Mouse (Mus musculus) hindbrain, embryonic 14.5 days (tissue): ENCODE measurements at regions not wholly inside any gene's neighbourhood (a gene's known extent, or its start where the extent isn't known, plus 50 kb on each side); places are given as distances from the start of the nearest gene placed in this dataset.

ENCODE experiments used
- ATAC-seq: fragments of 200-750 bp; cut with Nextera tagmentation; 2 replicates; pipeline ENCODE4 v1.8.0; 2017; ENCODE audit warnings: moderate number of reproducible peaks, mild to moderate bottlenecking, moderate TSS enrichment, moderate library complexity; ENCODE audit not compliant: low FRiP score
- DNase-seq: peaks from one replicate; pipeline ENCODE4 v3.0.0-alpha.2; 2015; ENCODE audit warnings: low spot score
- H3K27ac ChIP-seq: fragments of 300-500 bp; sonication (generic); 2 replicates; pipeline ENCODE4 v1.5.1; 2014; ENCODE audit warnings: mild to moderate bottlenecking, moderate library complexity
- H3K27me3 ChIP-seq: fragments of 300-500 bp; sonication (generic); 2 replicates; pipeline ENCODE4 v1.6.1; 2014; ENCODE audit warnings: mild to moderate bottlenecking, low read length, mixed read lengths; ENCODE audit not compliant: control insufficient read depth, insufficient read depth
- H3K36me3 ChIP-seq: fragments of 300-500 bp; sonication (generic); replicated peaks from 2 replicates; pipeline ENCODE4 v1.6.1; 2014; ENCODE audit not compliant: control insufficient read depth, insufficient read depth
- H3K4me1 ChIP-seq: fragments of 300-500 bp; sonication (generic); replicated peaks from 2 replicates; pipeline ENCODE4 v1.6.1; 2014; ENCODE audit warnings: antibody characterized with exemption, low read length, mixed read lengths; ENCODE audit not compliant: control insufficient read depth, insufficient read depth
- H3K4me2 ChIP-seq: fragments of 300-500 bp; sonication (generic); replicated peaks from 2 replicates; pipeline ENCODE4 v1.6.1; 2014; ENCODE audit warnings: mild to moderate bottlenecking, moderate library complexity
- H3K4me3 ChIP-seq: fragments of 300-500 bp; sonication (generic); replicated peaks from 2 replicates; pipeline ENCODE4 v1.5.1; 2014; ENCODE audit warnings: mild to moderate bottlenecking, low read length
- H3K9ac ChIP-seq: fragments of 300-500 bp; sonication (generic); 2 replicates; pipeline ENCODE4 v1.6.1; 2014
- H3K9me3 ChIP-seq: fragments of 300-500 bp; sonication (generic); 2 replicates; pipeline ENCODE4 v1.6.1; 2016; ENCODE audit warnings: low read length; ENCODE audit not compliant: control insufficient read depth
- WGBS: fragments of 180-500 bp; shearing (Covaris S2); extraction: QIAGEN DNeasy Blood & Tissue Kit; methylation state at CpG from one replicate; pipeline ENCODE4 v1.1.7; 2014; 5-methylcytosine and 5-hydroxymethylcytosine counted together

- WGBS: 46% methylated on average over 15 of the region's 15 CpGs
- no peak for DNase-seq
- H3K4me3 ChIP-seq: no peak overlapping the region
These were observed 192.7 kb upstream of the Pabpc6 start for GRCm38 (mm10) chr17:9861923-9862854.

GRCm38 (mm10) chr17:9861346-9861745 is 191.8 kb upstream of the Pabpc6 start:
- Histone ChIP-seq H3K9ac (no peak overlapping the region), H3K4me2 (no peak overlapping the region), H3K27ac (peak overlapping the region; percentile 74), H3K4me3 (no peak overlapping the region), H3K4me1 (peaks cover 10% of the 10 kb centered on the region; the same call in 1 of the 2 replicates), H3K36me3 (no peaks in the 10 kb centered on the region), H3K27me3 (no peaks in the 10 kb centered on the region), H3K9me3 (peaks cover 11% of the 10 kb centered on the region)
- WGBS: 70% methylated on average over 6 of the region's 6 CpGs
- ATAC-seq (no peak), DNase-seq (no peak)

More at GRCm38 (mm10) chr17:9861923-9862854, 192.7 kb upstream of the Pabpc6 start:
- peaks cover 10% of the 10 kb centered on the region; the same call in 1 of the 2 replicates for H3K4me1 ChIP-seq
- no peak overlapping the region; the same call in 1 of the 2 replicates for H3K4me2 ChIP-seq
- H3K36me3 ChIP-seq: no peaks in the 10 kb centered on the region
- H3K27ac ChIP-seq: peak overlapping the region; percentile 74
- ATAC-seq: no peak
- no peak overlapping the region for H3K9ac ChIP-seq
- H3K27me3 ChIP-seq: no peaks in the 10 kb centered on the region
- peaks cover 3% of the 10 kb centered on the region; the same call in 1 of the 2 replicates for H3K9me3 ChIP-seq

GRCm38 (mm10) chr17:9848559-9849357 is 179.2 kb upstream of the Pabpc6 start:
- DNase-seq (no peak), ATAC-seq (peak; percentile 92; the same call in 1 of the 2 replicates)
- Histone ChIP-seq H3K9ac (no peak overlapping the region), H3K9me3 (no peaks in the 10 kb centered on the region), H3K27ac (peak overlapping the region; percentile 40; the same call in 1 of the 2 replicates), H3K36me3 (no peaks in the 10 kb centered on the region), H3K4me2 (no peak overlapping the region), H3K27me3 (no peaks in the 10 kb centered on the region), H3K4me3 (no peak overlapping the region), H3K4me1 (no peaks in the 10 kb centered on the region; the same call in 1 of the 2 replicates)
- 21% methylated on average over 9 of the region's 9 CpGs for WGBS

- 69% methylated on average over 4 of the region's 4 CpGs for WGBS
- peak overlapping the region; percentile 23; the same call in 1 of the 2 replicates for H3K27ac ChIP-seq
- ATAC-seq: no peak
These were observed 176.0 kb upstream of the Pabpc6 start for GRCm38 (mm10) chr17:9845451-9846075.

GRCm38 (mm10) chr17:9841103-9841502 is 171.6 kb upstream of the Pabpc6 start:
- Histone ChIP-seq H3K27ac (no peak overlapping the region), H3K9me3 (no peaks in the 10 kb centered on the region; the same call in 1 of the 2 replicates), H3K4me3 (no peak overlapping the region), H3K4me2 (no peak overlapping the region), H3K36me3 (no peaks in the 10 kb centered on the region), H3K4me1 (no peaks in the 10 kb centered on the region), H3K27me3 (no peaks in the 10 kb centered on the region), H3K9ac (no peak overlapping the region)
- WGBS: 87% methylated on average over 2 of the region's 2 CpGs
- DNase-seq: no peak
- no peak for ATAC-seq

More at GRCm38 (mm10) chr17:9845451-9846075, 176.0 kb upstream of the Pabpc6 start:
- Histone ChIP-seq H3K36me3 (no peaks in the 10 kb centered on the region), H3K9ac (no peak overlapping the region), H3K9me3 (no peaks in the 10 kb centered on the region; the same call in 1 of the 2 replicates), H3K27me3 (no peaks in the 10 kb centered on the region), H3K4me2 (no peak overlapping the region), H3K4me1 (no peaks in the 10 kb centered on the region; the same call in 1 of the 2 replicates), H3K4me3 (no peak overlapping the region)
- no peak for DNase-seq

GRCm38 (mm10) chr17:9839256-9839655 is 169.7 kb upstream of the Pabpc6 start:
- WGBS: 85% methylated on average over 7 of the region's 7 CpGs
- DNase-seq: no peak
- no peaks in the 10 kb centered on the region for H3K36me3 ChIP-seq
- H3K4me3 ChIP-seq: no peak overlapping the region
- H3K9me3 ChIP-seq: no peaks in the 10 kb centered on the region; the same call in 1 of the 2 replicates
- no peaks in the 10 kb centered on the region for H3K27me3 ChIP-seq
- H3K9ac ChIP-seq: no peak overlapping the region
- no peak for ATAC-seq
- no peak overlapping the region for H3K4me2 ChIP-seq
- H3K4me1 ChIP-seq: no peaks in the 10 kb centered on the region
- H3K27ac ChIP-seq: no peak overlapping the region

- Histone ChIP-seq H3K9ac (no peak overlapping the region), H3K4me2 (no peak overlapping the region), H3K27ac (no peak overlapping the region), H3K4me3 (no peak overlapping the region), H3K9me3 (no peaks in the 10 kb centered on the region; the same call in 1 of the 2 replicates), H3K36me3 (no peaks in the 10 kb centered on the region), H3K4me1 (no peaks in the 10 kb centered on the region), H3K27me3 (no peaks in the 10 kb centered on the region)
- 73% methylated on average over 7 of the region's 7 CpGs for WGBS
- ATAC-seq: no peak
- no peak for DNase-seq
These were observed 167.7 kb upstream of the Pabpc6 start for GRCm38 (mm10) chr17:9836995-9837842.

- Histone ChIP-seq H3K36me3 (no peaks in the 10 kb centered on the region), H3K27me3 (no peaks in the 10 kb centered on the region), H3K27ac (no peak overlapping the region), H3K4me1 (no peaks in the 10 kb centered on the region), H3K9ac (no peak overlapping the region), H3K9me3 (no peaks in the 10 kb centered on the region), H3K4me2 (no peak overlapping the region), H3K4me3 (no peak overlapping the region)
- ATAC-seq (no peak), DNase-seq (no peak)
- WGBS: 83% methylated on average over 5 of the region's 5 CpGs
These were observed 160.4 kb upstream of the Pabpc6 start for GRCm38 (mm10) chr17:9829895-9830294.
